Mouse (Mus musculus) adrenal gland, adult 18-20 months (tissue): Measurements from ENCODE around the gene Camta1. TPM values are rescaled to one million over a fixed set of nuclear protein-coding genes. Genes with fewer than 3 reads are reported as not detected.

Source experiments
- DNase-seq, 2 experiments: peaks; one replicate each; pipeline ENCODE4 v3.0.0; 2021 to 2022; ENCODE audit warnings: low spot score in 2 of 2
- total RNA-seq, 2 experiments: library from RNA; stranded (reverse); gene quantifications; 1 replicate in 1 of 2; 2 replicates in 1 of 2; pipeline ENCODE4 v1.2.3; 2021

Camta1 gene
- total RNA-seq, 2 experiments from 2014 or later = 37.2 to 38.2 TPM

DNA sequence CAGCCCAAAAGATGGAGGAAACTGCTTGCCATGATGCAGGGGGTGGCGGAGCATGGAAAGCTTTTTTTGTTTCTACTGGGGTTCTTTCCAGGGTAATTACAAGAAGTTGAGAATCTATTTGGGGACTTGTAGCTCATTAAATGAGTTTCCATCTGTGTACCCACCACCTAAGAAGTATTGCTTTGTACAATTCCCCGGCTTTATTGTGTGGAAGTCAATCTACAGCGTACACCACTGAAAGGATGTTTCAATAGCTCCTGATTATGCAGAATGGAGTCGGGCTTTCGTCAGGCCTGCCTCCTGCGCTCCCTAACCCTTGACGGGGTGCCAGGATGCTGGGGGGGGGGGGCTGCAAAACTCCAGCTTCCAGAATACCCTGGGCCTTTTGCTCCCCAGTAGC, 167.1 kb downstream of the Camta1 start:
- DNase-seq = no peak

DNA sequence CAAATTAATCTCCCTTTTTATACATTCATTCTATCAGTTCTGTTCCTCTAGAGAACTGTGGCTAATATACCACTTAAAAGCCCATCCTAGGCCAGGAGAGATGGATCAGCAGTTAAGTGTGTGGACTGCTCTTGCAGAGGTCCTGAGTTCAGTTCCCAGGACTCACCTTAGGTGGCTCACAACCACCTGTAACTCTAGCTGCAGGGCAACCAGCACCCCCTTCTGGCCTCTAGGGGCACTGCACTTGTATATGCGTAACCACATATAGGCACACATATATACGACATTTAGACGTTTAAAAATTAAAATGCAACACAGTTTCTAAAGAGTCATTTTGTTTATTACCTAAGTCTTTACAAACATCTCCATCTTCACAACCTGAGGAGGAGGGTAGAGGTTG, 167.6 kb downstream of the Camta1 start:
- DNase-seq = no peak

DNA sequence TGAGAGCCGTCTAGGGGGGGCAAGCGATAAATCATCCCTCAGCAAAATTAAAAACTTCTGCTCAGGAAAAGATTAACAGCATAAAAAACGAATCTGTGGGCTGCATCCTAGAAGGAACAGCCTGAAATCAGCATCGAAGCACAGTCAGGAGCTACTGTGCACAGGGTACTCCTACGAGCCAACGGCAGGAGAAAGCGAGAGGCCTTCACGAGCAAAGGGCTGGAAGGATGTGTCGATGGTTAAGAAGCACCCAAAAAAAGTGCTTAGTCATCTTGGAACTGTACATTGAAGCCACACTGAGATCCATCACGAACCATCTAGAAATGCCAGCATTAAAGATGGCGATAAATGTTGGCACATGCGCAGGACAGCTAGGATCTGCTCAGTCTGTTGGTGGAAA, 171.6 kb downstream of the Camta1 start:
- DNase-seq = no peak

DNA sequence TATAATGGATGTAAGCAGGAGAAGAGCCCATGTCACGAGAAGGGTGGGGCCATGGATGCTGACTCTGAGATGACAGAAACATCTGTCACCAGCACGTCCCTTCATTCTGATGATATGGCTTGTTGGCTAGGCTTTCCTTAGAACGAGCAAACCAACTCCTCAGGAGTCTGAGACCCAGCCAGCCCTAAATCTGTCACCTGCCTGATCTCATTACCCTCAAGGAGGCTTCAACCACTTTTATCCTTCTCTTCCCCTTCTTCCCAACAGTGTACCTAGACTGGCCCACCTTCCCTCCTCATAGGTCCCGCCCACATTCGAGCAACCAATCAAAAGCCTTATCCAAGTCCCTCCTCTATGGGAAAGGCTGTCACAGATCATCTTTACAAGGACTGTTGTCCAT, 173.5 kb downstream of the Camta1 start:
- DNase-seq = no peak

DNA sequence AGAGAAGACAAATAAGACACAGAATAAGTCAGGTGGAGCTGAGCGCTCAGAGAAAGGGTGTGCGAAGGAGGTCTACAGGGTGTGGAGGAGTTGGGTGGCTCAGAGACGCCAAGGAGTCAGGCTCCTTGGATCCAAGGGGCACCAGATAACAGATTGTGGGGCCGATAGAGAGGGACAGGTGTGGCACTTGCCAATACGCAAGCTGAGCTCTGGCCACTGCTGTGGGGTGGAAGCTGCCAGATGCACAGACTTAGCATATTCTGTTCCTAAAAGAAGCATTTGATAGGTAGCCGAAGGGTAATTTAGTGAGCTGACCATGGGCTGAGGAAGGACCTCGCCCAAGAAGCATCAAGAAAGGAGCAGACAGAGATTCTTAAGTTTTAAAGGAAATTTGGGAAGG, 177.1 kb downstream of the Camta1 start:
- no peak for DNase-seq

DNA sequence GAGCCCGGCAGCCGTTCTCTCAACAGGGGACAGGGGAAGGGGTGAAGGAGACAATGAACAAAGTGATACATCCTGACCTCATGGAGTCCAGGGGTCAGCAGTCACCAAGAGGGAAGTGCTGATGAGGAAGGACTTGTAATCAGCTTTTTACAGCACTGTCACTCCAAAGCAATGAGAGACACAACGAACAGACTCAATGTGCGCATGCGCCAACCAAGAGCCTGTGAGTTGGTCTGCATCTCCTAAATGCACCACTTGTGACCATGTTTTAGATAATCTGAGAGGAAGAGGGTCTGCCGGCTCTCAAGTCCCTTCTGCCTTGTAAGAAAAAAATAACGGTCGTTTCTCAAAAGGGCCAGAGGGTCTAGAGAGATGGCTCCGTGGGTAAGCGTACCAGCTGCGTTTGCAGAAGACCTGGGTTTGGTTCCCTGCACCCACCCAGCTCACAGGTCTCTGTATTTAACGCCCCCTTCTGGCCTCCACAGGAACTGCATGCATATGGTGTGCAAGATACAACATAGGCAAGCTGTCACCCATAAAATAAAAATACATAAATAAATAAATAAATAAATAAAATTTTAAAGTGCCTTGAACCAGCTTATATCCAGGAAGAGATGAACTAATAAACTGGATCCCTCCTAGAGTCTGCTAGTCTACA, 178.7 kb downstream of the Camta1 start:
- DNase-seq = no peak

DNA sequence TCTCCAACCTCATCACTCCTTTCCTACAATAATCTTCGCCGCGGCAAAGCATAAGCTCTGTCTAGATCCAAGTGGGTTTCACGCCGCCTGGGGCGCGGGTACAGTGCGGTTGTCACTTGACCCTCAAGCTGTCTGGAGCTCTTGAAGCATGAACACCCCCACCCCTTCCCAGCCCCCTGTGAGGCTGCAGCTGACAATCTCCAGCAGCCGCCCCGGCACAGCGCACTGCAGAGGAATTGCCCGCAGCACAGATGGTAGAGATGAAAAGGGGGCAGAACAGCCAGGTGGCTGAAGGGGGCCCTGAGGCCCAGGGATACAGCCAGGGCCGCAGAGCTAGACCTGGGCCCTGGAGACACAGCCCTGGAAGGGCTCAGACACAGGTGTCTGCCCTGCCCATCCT, 189.2 kb downstream of the Camta1 start:
- DNase-seq = no peak

DNA sequence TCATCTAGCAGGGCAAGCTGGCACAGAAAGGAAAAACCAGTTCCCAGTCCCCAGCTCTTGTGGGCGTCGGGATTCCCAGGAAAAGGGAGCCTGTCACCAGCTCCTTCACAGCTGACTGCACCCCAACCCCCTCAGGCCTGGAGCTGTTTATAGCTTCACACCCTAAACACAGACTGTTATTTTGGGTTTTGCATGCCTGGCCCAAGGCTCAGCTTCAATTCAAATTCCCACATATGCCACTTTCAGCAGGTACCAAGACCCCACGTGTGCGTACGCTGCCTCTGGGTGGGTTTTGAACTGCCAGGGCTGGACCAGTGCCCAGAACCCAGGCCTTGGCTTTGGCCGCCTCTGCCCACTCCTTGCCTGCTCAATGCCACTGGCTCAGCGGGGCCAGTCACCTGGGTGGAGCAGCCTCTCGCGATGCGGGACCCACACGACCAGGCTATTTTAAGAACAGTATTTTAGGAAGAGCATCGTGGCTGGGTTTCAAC, 195.2 kb downstream of the Camta1 start:
- DNase-seq = no peak

DNA sequence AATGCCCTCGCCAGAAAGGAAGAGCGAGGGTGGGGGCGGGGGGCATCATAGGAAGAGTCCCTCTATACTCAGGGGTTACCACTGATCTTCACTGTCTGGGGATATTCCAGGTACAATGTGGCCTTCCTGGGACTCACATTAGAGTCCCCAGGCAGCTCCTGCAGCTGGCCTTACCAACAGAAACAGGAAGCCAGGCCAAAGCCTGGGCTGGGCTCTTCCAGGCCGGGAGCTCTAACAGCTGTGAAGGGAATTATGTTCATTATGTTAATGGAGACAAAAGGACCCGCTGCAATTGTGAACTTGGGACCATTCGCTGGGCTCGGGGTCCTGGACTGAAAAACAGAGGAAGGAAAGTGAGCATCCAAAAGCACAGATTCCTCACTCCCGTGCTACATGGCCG, 200.2 kb downstream of the Camta1 start:
- no peak for DNase-seq

DNA sequence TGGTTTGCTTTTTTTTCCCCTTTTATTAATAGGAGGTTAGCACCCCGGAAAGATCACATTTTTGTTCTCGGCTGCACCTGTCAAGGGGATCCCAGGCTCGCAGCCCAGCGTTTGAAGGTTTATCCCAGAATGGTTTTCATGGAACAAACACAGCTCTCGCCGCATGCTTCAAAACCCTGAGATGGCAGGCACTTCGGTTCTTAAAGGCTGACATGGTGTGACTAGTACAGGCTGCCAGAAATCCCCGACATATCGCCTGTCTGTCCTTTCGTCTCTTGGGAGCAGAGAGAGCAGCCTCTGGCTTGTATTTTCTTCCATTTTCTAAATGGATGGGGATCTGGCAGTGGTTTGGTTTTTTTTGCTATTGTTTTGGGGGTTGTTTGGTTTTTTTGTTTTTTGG, 205.2 kb downstream of the Camta1 start:
- no peak for DNase-seq

DNA sequence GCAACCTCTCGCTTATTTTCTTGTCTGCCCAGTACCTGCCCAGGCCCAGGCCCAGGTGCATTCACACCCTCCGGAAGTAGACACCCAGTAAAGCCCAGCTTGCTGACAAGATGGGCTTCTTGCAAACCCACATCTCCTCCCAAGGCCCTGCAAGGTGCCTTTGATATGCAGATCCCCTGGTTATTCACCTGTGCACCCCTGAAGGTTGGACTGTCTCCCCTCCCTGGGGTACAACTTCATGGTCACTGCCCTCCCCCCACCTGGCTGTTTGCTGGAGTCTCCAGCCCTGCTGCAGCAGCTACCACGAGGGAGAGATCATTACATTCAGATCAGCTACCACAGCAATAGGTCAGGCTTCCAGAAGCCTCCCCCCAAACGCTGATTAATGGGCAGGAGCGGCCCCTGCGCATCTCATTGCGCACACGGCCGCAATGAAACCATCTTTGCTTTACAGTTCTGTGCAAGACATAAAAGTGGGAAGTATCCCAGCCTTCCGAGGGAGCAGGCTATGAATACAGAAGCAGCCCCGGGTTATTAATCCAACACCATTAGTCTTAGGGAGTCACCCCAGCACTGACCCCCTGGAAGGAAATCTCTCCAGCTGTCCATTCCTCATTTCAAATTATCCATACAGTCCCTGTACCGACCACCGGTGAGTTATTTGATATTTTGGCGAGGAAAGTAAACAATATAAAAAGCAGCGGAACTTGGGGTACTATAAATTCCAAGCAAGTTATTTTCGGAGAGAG, 205.9 kb downstream of the Camta1 start:
- DNase-seq = no peak

DNA sequence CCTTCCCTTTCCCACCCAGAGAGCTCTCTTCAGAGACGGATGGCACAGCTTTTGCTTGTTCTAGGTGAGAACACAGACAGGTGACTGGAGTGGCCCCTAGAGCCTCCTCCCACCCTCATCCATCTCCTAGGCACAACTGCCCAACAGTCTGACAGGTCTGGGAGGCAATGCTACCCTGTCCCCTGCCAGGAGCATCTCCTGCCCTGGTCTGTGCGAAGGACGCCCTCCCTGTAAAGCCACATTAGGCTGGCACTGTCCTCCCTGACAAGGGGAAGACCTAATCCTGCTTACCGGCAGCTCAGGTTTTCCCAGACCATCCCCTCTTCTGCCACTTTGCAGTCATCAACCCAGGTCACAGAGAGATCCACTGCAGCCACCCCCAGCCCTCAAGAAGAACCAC, 206.4 kb downstream of the Camta1 start:
- DNase-seq = no peak

DNA sequence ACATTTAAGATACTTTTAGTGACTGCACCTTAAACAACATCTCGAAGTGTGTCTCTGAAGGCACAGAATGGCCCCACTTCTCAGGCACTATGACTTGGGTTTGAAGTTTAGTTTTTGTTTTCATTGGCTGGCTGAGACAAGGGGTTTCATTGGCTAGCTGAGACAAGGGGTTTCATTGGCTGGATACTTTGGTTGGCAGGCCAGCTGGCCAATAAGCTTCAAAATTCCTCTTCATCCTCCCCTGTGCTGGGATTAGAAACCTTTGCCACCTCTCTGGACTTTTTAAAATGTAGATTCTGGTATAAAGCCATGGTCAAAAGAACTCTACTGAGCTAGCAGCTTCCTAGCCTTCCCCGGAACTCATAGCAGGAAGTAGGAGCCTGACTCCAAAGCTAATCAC, 219.3 kb downstream of the Camta1 start:
- no peak for DNase-seq

DNA sequence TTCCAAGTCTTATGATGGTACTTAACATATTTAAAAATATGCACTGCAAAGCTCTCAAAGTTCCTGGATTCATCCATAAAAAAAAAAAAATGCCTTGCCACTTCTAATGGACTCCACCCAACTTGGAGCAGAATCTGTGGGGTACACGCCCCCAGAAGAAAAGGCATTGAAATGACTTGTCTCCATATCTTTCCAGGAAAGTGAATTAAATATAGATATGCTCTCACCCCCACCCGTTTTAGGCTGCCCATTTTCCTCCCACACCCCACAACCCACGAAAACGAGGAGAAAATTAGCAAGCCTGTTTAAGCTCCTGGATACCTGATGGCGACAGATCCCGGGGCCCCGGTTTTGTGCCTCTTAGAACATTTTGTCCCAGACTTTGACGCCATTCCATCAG, 220.7 kb downstream of the Camta1 start:
- no peak for DNase-seq

DNA sequence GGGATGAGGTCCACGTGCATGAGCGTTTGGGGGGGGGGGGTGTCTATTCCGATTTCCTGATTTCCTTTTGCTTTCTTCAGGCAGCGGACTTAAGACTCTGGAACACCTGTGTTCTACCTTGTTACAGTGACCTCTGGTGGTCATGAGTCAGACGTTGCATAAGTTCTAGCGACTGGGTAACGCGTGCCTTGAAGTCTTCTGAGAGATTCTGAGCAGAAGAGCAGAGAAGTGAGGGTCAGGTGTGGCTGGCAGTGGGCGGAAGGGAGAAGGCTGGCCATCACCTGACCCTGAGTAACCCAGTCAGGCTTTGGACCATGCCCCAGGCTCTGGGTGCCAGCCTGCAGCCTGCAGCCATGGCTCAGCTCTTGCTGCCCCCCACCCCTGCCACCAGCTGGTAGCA, 222.7 kb downstream of the Camta1 start:
- no peak for DNase-seq

DNA sequence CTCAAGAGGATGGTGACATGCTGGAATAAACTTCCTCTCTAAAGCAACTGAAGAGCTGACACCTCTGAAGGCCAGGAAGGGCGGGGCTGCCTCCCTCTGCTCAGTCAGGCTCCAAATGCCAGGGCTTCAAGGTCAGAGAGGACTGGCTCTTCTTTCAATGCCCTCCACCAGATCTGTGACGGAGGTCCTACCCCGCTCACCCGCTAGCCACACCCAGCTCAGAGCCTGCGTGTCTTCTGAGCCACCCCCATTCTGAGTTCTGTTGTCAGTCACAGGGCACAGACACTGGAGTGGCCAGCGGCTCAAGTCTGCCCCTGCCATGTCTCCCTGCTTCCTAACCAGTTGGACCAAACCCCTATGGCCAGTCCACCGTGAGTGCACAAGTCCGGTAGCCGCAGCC, 224.3 kb downstream of the Camta1 start:
- no peak for DNase-seq

DNA sequence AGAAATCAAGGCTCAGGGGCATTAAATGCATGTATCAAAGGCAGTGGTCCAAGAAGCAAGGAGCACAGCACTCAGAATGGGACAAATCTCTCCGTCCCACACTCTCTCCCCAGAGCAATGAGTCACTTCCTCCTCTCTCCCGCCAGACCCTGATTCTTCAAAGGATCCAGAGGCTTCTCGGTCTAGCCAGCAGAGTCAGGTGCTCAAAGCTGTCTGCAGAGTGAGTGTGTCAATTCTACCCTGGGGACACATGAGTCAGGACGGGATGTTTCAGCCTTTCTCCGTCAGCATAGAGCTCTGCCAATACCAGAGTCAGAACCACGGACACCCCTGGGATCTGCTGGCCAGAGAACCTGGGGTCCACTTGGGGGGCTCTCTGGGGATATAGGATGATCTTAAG, 226.9 kb downstream of the Camta1 start:
- no peak for DNase-seq

DNA sequence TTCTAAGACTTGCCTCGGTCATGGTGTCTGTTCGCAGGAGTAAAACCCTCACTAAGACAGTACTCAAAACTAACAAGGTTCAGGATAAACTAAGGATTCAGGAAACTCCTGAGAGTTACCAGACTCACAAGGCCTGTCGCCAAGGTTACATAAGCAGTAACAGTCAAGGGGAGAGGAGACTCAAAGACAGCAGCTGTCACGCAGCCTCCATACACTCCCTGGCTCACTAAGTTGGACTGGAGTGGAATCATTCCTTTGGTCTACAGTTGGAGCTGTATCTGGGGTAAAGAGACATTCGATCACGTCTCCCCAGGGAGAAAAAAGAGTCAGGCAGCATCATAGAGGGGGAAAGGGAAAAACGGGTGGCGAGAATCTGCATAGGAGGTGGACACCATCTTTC, 227.9 kb downstream of the Camta1 start:
- no peak for DNase-seq

DNA sequence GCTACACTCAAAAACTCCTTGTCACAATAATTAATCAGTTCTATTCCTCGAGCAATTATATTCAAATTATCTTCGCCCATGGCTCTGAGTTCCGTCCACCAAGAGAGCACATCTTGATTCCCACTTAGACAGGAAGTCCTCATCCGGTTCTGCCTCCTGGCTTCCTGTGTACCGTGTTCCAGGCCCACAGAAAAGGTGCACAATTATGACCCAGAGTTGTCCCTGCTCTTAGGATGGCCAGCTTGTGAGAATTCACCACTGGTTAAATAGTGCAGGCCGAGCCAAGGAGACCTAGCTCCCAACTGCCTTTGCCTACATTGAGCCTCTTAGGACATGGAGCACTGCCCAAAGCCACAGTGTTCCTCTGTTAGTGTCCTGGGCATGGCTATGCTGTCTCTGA, 229.4 kb downstream of the Camta1 start:
- no peak for DNase-seq

DNA sequence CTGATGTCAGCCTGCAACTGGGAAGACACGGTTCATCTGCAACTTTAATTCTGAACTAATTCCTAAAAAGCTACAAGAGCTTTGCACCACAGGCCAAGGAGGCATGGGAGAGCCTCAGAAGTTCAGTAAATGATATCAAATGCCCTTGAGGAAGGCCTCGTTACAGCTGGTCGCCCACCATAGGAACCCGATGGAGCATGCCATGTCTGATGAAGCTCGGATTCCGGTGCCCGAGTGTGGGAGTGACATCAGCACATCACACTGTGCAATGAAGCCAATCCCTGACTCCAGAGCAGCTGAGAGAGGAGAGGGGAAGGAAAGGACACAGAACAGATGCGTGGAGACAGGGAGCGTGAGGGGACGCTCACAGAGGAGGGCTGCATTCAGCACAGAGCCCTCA, 231.0 kb downstream of the Camta1 start:
- no peak for DNase-seq

DNA sequence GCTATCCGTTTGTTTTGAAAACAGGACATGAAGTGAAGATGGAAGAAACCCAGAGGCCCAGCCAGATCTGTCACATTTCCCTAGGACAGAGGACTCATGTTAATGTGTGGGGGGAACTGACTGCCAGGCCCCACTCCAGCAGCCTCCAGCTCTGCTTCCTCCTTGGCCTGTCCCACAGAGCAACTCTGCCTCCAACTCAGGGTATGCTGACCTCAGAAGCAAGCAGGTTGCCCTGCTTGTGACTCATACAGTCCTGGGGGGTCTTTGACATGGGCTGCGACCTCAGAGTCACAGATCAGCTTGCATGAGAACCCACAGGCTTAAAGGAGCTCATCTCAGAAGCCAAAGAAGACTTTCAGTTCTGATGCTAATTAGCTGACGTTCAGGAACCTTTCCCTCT, 231.4 kb downstream of the Camta1 start:
- no peak for DNase-seq

DNA sequence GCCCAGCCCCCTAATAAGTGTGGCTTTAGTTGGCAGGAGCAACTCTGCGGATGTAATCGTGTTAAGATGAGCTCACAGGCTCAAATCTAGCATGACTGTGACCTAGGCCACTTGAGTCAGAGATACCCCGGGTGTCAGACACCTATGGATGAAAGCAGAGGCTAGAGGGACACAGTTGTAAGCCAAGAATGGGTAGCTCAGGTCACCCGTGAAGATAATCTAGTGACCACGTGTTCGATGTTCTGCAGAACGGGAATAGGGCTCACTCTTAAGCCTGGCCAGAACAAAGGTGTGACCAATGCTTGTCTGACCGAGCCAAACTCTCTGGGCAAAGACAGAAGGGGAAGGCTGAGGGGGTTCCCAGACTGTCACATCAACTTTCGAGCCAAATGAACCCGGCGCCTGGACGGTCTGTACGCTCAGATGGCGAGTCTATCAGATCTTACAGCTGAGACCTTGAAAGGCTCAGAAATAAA, 242.1 kb downstream of the Camta1 start:
- no peak for DNase-seq
